Mouse (Mus musculus) right cerebral cortex, postnatal 25 days (tissue): ENCODE measurements around the gene Fpgt.

Source experiments
- DNase-seq: peaks from one replicate; pipeline ENCODE4 v3.0.0; 2022

Gene Fpgt

GRCm38 (mm10) chr3:155093116-155093956 lies at the start of gene Fpgt, which contains the start of gene Lrriq3:
TSS of gene Fpgt (minus strand) at chr3:155093403.
TSS of gene Lrriq3 (plus strand) at chr3:155093434.
- DNase-seq: peak; percentile 89

GRCm38 (mm10) chr3:155141047-155141446 lies 47.8 kb upstream of the Fpgt start:
- no peak for DNase-seq

- DNase-seq: no peak
Measured at GRCm38 (mm10) chr3:155137737-155138136, 44.5 kb upstream of the Fpgt start.

- DNase-seq: no peak
Measured at GRCm38 (mm10) chr3:155105957-155106356, 12.8 kb upstream of the Fpgt start.

- DNase-seq: no peak
Measured at GRCm38 (mm10) chr3:155099266-155099665, 6.1 kb upstream of the Fpgt start.

- DNase-seq: no peak
Measured at GRCm38 (mm10) chr3:155092081-155092480, 1.1 kb downstream of the Fpgt start.

- no peak for DNase-seq
Measured at GRCm38 (mm10) chr3:155077908-155078307, 15.3 kb downstream of the Fpgt start.

GRCm38 (mm10) chr3:155059449-155059822 lies 33.8 kb downstream of the Fpgt start:
- DNase-seq: no peak

- DNase-seq: no peak
Measured at GRCm38 (mm10) chr3:155058800-155059448, 34.3 kb downstream of the Fpgt start.

- no peak for DNase-seq
Measured at GRCm38 (mm10) chr3:155057566-155057965, 35.6 kb downstream of the Fpgt start.

GRCm38 (mm10) chr3:155056606-155057005 lies 36.6 kb downstream of the Fpgt start:
- no peak for DNase-seq

GRCm38 (mm10) chr3:155055231-155055916 lies 37.8 kb downstream of the Fpgt start, which contains the start of gene Tnni3k:
TSS of gene Tnni3k (minus strand) at chr3:155055407.
- no peak for DNase-seq

- no peak for DNase-seq
Measured at GRCm38 (mm10) chr3:155053189-155053588, 40.0 kb downstream of the Fpgt start.

- DNase-seq: no peak
Measured at GRCm38 (mm10) chr3:155052021-155052420, 41.2 kb downstream of the Fpgt start.

GRCm38 (mm10) chr3:155039012-155039836 lies 54.0 kb downstream of the Fpgt start:
- DNase-seq: no peak
